Mouse (Mus musculus) erythroblast, embryonic 14.5 days (primary cell): ENCODE measurements around the gene 1700102P08Rik. TPM values are rescaled to one million over a fixed set of nuclear protein-coding genes. Genes with fewer than 3 reads are reported as not detected.

Experiments used
- H3K27me3 ChIP-seq: 2 replicates; pipeline ENCODE4 v1.6.1; 2012; ENCODE audit warnings: inconsistent platforms; ENCODE audit not compliant: control insufficient read depth
- H3K36me3 ChIP-seq: 2 replicates; pipeline ENCODE4 v1.6.1; 2012; ENCODE audit warnings: mild to moderate bottlenecking, inconsistent platforms; ENCODE audit not compliant: control insufficient read depth
- H3K4me1 ChIP-seq: 2 replicates; pipeline ENCODE4 v1.6.1; 2012; ENCODE audit warnings: inconsistent platforms; ENCODE audit not compliant: control insufficient read depth
- H3K4me3 ChIP-seq: replicated peaks from 2 replicates; pipeline ENCODE3; 2012; ENCODE audit warnings: moderate library complexity, mild to moderate bottlenecking, inconsistent platforms
- H3K9me3 ChIP-seq: 2 replicates; pipeline ENCODE4 v1.6.1; 2012; ENCODE audit warnings: low read length, inconsistent platforms, mixed read lengths; ENCODE audit not compliant: control insufficient read depth
- GATA1 ChIP-seq: IDR thresholded peaks from 2 replicates; pipeline ENCODE4 v1.6.1; 2012; ENCODE audit warnings: low read length, inconsistent platforms, mixed read lengths
- TAL1 ChIP-seq: IDR thresholded peaks from 3 replicates; pipeline ENCODE4 v1.6.1; 2012; ENCODE audit warnings: low read length, inconsistent platforms, mixed read lengths
- polyA plus RNA-seq: library from polyadenylated mRNA; stranded (reverse); fragments of >175 nt; gene quantifications from 2 replicates; pipeline ENCODE4 v1.2.3, GENCODE M21; 2012

1700102P08Rik gene
- polyA plus RNA-seq, 1 experiment = 0.93 TPM

DNA sequence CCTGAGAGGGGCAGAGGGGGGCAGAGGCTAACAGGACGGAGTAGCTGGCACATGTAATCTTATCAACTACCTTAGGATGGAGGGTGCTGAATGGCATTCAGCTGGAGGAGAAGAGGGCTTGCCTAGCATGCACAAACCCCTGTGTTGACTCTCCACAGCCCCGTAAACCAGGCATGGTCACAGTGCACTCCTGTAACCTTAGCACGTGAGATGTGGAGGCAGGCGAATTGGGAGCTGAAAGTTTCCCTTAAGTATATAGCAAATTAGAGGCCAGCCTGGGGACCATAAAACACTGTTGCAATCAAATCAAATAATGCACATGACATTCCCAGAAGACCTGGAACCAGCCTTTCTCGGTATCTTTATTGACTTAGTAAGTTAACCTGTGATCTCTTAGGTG lies 13.9 kb upstream of the 1700102P08Rik start:
- H3K4me3 ChIP-seq = no peak overlapping the region
- H3K4me1 ChIP-seq = no peaks in the 10 kb centered on the region
- peaks cover 98% of the 10 kb centered on the region for H3K36me3 ChIP-seq
- no peaks in the 10 kb centered on the region for H3K27me3 ChIP-seq
- no peak for TF ChIP-seq TAL1
- TF ChIP-seq GATA1 = no peak
- no peaks in the 10 kb centered on the region for H3K9me3 ChIP-seq

DNA sequence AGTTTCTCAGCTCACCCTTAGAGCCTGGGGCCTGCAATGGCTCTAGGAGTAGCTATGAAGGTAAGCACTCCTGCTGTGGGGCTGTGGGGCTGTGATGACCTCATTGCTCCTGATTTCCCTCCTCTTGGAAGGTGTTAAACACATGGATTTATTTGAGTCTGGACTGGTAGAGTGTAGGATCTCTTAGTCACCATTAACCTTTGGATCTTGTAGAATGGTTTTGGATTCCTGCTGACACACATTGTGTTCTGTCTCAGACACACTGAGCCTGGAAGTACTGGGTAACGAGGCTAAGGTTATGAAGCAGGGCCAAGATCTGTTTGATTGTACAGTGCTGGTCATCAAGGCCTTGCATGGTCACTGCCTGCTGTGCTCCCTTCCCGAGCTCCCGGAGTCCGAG lies 13.3 kb upstream of the 1700102P08Rik start:
- H3K4me3 ChIP-seq = no peak overlapping the region
- peaks cover 98% of the 10 kb centered on the region for H3K36me3 ChIP-seq
- TF ChIP-seq TAL1 = no peak
- TF ChIP-seq GATA1 = no peak

DNA sequence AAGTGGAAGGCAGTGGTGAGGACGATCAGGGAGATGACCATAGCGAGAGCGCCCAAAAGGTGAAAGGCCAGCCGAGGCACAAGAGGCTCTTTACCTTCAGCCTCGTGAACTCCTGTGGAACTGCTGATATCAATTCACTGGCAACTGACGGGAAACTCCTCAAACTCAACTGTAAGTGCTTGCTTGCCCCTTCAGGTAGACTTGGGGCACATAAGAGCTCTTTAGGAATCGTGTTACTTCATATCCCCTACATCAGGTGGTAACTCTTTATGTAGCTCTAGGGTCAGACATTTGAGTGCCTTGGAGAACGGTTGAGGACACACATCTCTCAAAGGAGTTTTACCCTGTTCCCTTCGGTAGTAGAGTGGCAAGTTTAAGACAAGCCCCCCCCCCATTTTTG lies 11.2 kb upstream of the 1700102P08Rik start:
- H3K4me3 ChIP-seq = no peak overlapping the region
- no peaks in the 10 kb centered on the region for H3K27me3 ChIP-seq
- H3K4me1 ChIP-seq = no peaks in the 10 kb centered on the region
- H3K36me3 ChIP-seq = peaks cover 98% of the 10 kb centered on the region
- TF ChIP-seq TAL1 (no peak), GATA1 (no peak)
- no peaks in the 10 kb centered on the region for H3K9me3 ChIP-seq

More for the DNA sequence above, 13.3 kb upstream of the 1700102P08Rik start:
- Histone ChIP-seq H3K9me3 (no peaks in the 10 kb centered on the region), H3K4me1 (no peaks in the 10 kb centered on the region), H3K27me3 (no peaks in the 10 kb centered on the region)

DNA sequence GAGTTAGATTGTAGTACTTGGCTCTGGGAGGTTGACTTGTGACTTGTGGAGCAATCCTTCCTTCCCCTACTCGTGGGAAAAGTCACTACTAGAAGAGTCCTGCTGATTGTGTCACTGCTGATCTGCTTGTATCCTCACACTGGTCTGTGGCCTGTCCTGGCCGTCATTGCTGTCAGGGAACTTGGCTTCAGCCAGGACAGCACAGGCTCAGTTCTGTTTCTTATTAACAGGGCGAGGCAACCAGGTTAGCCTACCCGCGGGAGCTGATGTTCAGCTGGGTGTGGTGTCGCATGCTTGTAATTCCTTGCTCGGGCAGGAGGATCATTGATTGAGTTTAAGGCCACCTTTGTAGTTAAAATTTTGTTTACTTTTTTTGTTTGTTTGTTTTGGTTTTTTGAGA lies 7.6 kb upstream of the 1700102P08Rik start:
- H3K36me3 ChIP-seq = peaks cover 97% of the 10 kb centered on the region
- H3K4me3 ChIP-seq = no peak overlapping the region
- no peaks in the 10 kb centered on the region for H3K27me3 ChIP-seq
- H3K9me3 ChIP-seq = no peaks in the 10 kb centered on the region
- TF ChIP-seq GATA1 = no peak
- TF ChIP-seq TAL1 = no peak
- H3K4me1 ChIP-seq = no peaks in the 10 kb centered on the region

DNA sequence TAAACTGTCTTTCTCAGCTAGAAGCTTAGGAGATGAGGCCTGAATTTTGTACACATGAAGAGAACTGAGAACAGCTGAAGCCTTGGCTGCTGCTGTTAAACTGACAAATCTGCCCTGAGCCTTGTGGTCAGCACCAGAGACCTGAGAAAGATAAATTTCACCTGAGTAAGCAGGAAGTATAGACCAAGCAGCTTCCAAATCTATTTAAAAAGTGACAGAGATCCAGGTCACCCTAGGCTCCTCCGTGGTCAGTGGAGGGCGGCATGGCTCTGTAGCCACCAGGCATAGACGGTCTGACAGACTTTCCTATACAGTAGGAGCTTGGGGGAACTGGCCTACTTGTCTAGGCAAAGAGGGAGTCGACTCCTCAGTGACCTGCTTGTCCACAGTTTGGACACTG lies 5.8 kb upstream of the 1700102P08Rik start:
- no peak overlapping the region for H3K4me3 ChIP-seq
- no peaks in the 10 kb centered on the region for H3K9me3 ChIP-seq
- H3K27me3 ChIP-seq = no peaks in the 10 kb centered on the region
- TF ChIP-seq GATA1 (no peak), TAL1 (no peak)
- H3K4me1 ChIP-seq = no peaks in the 10 kb centered on the region
- H3K36me3 ChIP-seq = peaks cover 97% of the 10 kb centered on the region

DNA sequence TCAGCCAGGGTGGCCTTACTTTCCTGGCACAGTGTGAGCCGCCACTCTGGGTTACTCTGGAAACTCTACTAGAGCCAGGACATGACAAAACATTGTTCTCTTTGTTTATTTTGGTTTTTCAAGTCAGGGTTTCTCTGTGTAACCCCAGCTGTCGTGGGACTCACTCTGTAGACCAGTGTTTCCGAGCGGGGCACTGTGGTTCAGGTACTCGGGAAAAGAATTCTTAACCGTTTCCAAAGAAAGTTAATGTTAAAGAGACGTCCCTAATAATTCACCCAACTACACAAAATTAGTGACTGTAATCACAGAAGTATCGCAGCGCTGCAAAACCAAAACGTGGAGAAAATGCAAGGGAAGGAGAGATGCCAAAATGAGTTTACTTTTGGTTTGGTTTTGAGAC lies 4.0 kb upstream of the 1700102P08Rik start:
- H3K4me1 ChIP-seq = no peaks in the 10 kb centered on the region
- no peaks in the 10 kb centered on the region for H3K9me3 ChIP-seq
- TF ChIP-seq TAL1 = no peak
- TF ChIP-seq GATA1 = no peak
- peaks cover 97% of the 10 kb centered on the region for H3K36me3 ChIP-seq
- no peak overlapping the region for H3K4me3 ChIP-seq
- H3K27me3 ChIP-seq = no peaks in the 10 kb centered on the region

DNA sequence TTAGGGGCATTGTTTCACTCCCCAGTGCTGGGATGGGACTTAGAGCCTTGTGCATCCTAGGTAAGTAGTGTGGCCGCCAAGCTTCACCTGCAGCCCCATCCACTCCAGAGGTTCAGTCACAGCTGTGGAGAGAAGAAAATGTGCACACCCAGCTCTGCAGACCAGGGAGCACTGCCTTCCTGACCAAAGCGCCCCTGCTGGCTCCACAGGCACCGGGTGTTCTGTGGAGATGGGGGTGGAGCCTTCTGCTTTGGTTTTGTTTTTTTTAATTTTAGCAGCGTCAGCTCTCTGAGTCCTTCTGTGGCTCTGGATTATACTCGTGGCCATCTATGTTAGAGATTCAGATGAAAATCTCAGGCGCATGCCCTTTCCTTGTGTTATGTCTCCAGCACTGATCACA lies 3.4 kb upstream of the 1700102P08Rik start:
- TF ChIP-seq TAL1 (no peak), GATA1 (no peak)
- Histone ChIP-seq H3K4me3 (no peak overlapping the region), H3K4me1 (no peaks in the 10 kb centered on the region), H3K9me3 (no peaks in the 10 kb centered on the region), H3K36me3 (peaks cover 97% of the 10 kb centered on the region), H3K27me3 (no peaks in the 10 kb centered on the region)

DNA sequence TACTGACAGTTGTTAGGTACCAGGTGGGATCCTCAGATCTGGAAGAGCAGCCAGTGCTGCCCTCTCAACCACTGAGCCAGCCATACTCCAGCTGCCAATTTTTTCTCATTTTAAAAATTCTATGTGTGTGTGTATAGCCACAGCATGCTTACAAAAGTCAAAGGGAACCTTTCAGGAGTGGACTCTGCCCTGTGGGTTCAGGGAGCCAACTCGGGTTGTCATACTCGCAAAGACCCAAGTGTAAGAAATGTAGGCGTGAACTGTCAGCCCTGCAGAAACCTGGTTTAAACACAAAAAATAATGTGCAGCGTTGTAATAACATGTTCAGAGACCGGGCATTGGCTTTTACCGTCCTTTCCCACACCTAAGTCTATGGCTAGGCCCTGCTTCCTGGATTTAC lies 1.6 kb downstream of the 1700102P08Rik start:
- no peaks in the 10 kb centered on the region for H3K27me3 ChIP-seq
- TF ChIP-seq GATA1 = no peak
- no peak for TF ChIP-seq TAL1
- H3K36me3 ChIP-seq = peaks cover 56% of the 10 kb centered on the region
- no peaks in the 10 kb centered on the region; the same call in 1 of the 2 replicates for H3K4me1 ChIP-seq
- no peaks in the 10 kb centered on the region for H3K9me3 ChIP-seq
- no peak overlapping the region for H3K4me3 ChIP-seq

DNA sequence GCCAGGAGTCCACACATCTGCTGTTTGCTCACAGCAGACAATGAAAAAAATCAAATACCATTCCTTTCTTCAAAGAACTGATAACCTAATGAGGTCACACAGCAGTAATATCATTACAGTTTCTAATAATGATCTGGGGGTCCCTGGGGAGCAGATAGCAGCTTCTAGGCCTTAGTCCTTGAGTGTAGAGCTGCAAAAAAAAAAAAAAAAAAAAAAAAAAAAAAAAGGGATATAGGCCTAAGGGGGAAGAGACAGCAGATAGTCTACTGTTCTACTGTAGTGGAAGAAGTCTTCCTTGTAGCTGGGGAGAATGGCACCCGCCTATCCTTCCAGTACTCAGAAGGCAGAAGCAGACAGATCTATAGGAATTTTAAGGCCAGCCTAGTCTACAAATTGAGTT lies 2.8 kb downstream of the 1700102P08Rik start:
- H3K4me3 ChIP-seq = no peak overlapping the region
- H3K36me3 ChIP-seq = peaks cover 45% of the 10 kb centered on the region
- H3K4me1 ChIP-seq = no peaks in the 10 kb centered on the region; the same call in 1 of the 2 replicates
- no peaks in the 10 kb centered on the region for H3K9me3 ChIP-seq
- TF ChIP-seq GATA1 (no peak), TAL1 (no peak; the same call in 2 of the 3 replicates)
- no peaks in the 10 kb centered on the region for H3K27me3 ChIP-seq

DNA sequence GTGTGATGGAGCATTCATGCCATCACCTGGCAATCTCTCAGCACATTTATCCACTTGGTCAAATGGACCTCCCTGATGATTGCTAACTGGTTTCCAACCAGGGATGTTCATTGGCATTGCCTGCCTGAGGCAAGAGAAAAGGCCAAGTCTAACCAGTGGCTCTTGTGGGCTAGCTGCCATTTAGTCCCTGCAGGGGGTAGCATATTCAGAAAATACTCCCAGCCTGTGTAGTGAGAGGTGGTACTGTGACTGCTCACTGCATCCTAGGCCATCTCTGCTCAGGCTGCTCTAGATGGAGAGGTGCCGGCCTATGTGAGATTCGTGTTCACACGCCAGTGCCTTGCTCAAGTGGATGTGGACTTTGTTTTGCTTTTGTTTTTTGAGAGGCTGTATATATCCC lies 5.7 kb downstream of the 1700102P08Rik start:
- Histone ChIP-seq H3K27me3 (no peaks in the 10 kb centered on the region), H3K4me3 (no peak overlapping the region), H3K36me3 (peaks cover 16% of the 10 kb centered on the region), H3K4me1 (no peaks in the 10 kb centered on the region; the same call in none of the 2 replicates), H3K9me3 (no peaks in the 10 kb centered on the region)
- TF ChIP-seq GATA1 (no peak), TAL1 (no peak)
